Mouse (Mus musculus) frontal cortex, adult (tissue): ENCODE measurements around the gene Robo4.

ENCODE experiments used
- ATAC-seq: cut with Nextera tagmentation; 2 replicates; pipeline ENCODE4 v1.9.2; 2017; ENCODE audit warnings: mild to moderate bottlenecking, moderate library complexity, mixed read lengths; ENCODE audit not compliant: low TSS enrichment

The Robo4 gene

DNA sequence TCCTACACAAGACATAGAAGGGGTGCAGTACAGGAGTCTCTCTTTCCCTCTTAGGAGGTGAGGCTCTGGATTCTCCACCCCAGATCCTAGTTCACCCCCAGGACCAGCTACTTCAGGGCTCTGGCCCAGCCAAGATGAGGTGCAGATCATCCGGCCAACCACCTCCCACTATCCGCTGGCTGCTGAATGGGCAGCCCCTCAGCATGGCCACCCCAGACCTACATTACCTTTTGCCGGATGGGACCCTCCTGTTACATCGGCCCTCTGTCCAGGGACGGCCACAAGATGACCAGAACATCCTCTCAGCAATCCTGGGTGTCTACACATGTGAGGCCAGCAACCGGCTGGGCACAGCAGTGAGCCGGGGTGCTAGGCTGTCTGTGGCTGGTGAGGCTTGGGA lies 804 bp downstream of the Robo4 start:
- ATAC-seq = no peak

DNA sequence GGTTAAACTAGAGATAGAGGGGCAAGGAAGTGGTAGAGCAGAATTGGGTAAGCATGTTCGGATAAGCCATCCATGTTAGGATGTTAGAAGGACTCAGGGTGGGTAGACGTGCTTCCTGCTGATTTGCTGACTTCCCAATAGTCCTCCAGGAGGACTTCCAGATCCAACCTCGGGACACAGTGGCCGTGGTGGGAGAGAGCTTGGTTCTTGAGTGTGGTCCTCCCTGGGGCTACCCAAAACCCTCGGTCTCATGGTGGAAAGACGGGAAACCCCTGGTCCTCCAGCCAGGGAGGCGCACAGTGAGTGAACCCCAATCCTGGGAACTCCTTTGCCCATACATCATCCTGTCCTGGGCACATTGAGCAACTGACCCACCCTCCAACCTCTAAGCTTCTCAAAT lies 1.3 kb downstream of the Robo4 start:
- no peak for ATAC-seq

DNA sequence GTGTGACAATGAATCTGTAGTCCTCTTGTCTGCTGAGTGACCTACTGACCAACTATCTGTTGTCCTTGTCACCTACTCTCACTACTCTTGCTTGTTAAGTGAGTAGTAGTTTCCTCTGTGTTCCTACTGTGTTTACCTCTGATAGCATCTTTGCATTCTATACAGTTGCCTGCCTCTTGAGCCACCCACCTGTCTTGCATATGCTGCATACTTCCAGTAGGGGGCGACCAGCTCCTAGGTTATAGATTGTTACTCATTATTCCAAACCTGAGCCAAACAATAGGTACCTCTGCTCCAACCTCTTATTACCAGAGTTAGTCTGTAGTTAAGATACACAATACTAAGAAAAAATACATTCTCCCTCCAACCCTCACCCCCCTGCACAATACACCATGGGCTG lies 4.7 kb downstream of the Robo4 start:
- ATAC-seq = peak; percentile 74

DNA sequence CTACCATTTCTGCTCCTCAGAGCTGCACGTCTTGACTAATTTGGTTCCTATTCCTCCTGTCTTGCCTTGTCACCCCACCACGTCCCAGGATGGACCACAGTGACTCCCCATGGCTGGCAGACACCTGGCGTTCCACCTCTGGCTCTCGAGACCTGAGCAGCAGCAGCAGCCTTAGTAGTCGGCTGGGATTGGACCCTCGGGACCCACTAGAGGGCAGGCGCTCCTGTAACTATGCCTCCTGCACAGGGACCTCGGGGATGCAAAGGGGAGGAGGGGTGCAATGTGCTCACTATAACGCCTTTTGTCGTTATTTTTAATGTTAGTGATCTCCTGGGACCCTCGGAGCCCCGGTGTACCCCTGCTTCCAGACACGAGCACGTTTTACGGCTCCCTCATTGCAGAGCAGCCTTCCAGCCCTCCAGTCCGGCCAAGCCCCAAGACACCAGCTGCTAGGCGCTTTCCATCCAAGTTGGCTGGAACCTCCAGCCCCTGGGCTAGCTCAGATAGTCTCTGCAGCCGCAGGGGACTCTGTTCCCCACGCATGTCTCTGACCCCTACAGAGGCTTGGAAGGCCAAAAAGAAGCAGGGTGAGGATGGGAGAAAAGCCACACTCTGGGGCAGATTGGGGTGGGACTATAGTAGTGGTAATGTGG lies 6.3 kb downstream of the Robo4 start:
- peak; percentile 35; the same call in 1 of the 2 replicates for ATAC-seq

DNA sequence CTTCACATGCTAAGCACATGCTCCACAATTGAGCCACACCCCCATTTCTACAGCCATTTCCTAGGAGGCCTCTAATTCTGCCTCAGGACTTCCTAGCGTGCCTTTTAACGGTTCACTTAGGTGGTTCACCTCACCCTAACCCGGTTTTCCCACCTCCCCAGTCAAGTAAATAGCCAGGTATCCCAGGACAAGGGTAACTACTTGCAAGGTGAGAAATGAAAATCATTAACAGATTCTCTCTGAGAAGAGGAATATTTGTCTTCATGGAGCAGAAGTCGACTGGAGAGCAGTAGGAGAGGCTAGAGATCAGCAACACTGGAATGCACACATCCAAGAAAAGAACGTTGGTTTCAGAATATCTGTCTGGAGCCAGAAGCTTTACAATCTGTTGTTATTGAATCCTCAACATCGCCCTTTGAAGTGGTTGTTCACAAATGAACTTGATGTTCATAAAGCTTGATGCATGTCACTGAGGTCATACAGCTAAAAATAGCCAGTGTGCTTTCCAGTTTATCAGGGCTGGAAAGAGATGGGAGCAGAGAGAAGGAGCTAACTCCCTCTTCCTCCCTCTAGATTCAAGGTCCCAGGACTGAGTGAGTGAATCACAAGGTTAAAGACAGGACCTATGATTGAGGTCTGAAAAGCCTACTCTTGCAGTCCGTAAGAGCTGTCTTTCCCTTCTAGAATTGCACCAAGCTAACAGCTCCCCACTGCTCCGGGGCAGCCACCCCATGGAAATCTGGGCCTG lies 8.2 kb downstream of the Robo4 start:
- no peak for ATAC-seq

DNA sequence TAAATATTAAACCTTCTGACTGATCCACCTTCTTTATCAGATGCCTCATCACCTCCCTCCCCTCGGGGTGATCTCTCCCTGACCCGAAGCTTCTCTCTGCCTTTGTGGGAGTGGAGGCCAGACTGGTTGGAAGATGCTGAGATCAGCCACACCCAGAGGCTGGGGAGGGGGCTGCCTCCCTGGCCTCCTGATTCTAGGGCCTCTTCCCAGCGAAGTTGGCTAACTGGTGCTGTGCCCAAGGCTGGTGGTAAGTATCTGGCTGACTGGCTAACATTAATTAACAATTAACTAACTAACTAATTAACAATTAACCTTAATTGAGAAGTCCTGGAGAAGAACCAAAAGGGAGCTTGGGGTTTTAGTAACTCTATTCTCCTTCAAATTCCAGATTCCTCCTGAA lies 11.3 kb downstream of the Robo4 start:
- ATAC-seq = no peak

DNA sequence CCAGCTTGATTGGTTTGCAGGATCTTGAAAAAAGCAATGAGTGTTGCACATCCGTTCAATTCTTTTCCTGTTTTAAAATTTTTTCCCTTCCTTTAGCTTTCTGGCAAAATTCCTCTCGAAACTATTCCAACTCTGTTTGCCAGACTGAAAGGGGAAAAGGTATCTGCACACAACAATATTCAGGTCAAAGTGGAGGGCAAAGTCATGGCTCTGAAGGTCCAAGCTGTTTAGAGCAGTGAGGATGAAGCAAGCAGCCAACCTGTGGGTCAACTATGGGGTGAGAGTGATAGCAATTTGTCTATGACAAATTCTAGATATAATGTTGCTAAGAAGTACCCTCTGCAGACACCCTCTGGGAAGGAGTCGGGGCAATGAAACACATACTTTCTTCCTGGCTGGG lies 13.0 kb downstream of the Robo4 start:
- no peak for ATAC-seq

GRCm38 (mm10) chr9:37418791-37419190 lies 17.1 kb downstream of the Robo4 start:
- ATAC-seq = no peak

GRCm38 (mm10) chr9:37420676-37421075 lies 19.0 kb downstream of the Robo4 start:
- peak; percentile 80 for ATAC-seq

DNA sequence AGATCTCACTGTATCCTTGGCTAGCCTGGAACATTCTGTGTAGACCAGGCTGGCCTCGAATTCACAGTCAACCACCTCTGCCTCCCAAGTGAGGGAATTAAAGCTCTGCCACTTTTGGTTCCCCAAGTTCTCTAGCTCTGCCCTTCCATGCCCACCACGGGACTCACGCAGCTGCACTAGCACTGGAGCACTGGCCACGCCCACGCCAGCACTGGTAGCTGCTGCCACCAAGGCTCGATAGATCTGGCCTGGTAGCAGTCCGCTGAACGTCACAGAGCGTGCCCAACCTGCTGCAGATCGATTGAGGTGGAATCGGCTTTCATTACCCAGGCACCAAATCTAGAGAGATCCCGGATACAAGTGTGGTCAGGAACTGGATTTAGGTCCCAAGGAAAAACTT lies 19.5 kb downstream of the Robo4 start:
- ATAC-seq = no peak

GRCm38 (mm10) chr9:37429326-37429725 lies 27.6 kb downstream of the Robo4 start:
- no peak for ATAC-seq

- peak; percentile 78 for ATAC-seq
Observed at GRCm38 (mm10) chr9:37430582-37430981, 28.9 kb downstream of the Robo4 start.

DNA sequence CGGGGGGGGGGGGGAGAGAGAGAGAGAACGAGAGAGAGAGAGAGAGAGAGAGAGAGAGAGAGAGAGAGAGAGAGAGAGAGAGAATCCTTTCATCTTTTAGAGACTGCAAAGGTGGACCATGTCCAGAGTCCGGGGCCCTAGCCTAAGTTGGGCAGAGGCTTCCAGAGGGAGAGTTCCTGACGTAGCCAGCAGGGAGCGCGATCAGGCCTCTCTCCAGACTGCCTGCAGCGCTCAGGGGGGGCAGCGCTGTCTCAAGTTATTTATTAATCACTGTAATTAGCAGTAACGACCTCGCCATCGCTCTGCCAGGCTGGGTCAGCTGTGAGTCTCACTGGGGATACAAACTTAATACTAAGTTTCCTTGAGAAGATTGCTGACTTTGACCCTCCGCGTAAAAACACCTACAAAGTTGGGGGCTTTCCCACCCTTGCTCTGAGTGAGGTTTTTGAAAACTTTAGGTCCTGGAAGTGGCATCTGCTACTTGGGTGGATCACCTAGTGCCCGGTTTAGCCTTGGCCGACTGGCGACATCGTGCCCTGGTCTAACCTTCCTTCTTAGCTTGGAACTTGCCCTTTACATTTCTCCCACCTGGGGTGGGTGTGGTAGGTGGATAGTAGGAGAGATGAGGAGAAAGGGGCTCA lies 30.4 kb downstream of the Robo4 start:
- peak; percentile 51 for ATAC-seq

GRCm38 (mm10) chr9:37432720-37433421 lies 31.2 kb downstream of the Robo4 start, which contains the start of gene Robo3:
Gene Robo3 (minus strand): TSS chr9:37433246.
- no peak; the same call in 1 of the 2 replicates for ATAC-seq

DNA sequence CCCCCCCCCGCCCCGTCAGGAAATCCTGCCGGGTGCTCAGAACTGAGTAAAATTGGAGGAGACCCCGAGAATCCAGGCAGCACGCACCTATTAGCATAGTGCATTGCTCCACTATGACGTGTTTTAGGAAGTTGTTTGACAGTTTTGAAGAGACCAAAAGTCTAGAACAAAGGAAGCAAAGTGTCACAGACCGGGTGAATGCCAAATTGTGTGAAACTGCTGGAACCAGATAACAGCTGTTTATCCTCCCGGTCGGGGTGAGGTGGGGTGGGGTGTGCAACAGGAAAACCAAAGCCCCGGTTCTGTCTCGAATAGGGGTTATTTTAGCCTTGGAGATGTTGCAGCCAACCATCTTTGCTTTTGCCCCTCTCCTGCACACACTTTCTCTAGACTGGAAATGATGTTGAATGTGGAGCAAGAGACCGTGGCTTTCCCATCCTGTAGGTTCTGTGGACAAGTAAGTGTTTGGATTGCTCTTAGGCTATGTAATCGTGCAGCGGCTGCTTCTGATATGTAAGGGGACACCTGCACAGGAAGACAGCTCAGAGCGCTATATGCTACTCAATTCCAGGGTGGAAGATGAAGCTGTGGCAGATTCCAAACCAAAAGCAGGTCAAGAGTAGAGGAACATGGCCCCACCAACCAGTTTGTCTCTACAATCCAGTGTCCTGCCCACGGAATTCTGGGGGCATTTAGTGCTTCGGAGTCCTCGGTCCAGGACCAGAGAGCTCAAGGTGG lies 32.3 kb downstream of the Robo4 start:
- no peak for ATAC-seq

DNA sequence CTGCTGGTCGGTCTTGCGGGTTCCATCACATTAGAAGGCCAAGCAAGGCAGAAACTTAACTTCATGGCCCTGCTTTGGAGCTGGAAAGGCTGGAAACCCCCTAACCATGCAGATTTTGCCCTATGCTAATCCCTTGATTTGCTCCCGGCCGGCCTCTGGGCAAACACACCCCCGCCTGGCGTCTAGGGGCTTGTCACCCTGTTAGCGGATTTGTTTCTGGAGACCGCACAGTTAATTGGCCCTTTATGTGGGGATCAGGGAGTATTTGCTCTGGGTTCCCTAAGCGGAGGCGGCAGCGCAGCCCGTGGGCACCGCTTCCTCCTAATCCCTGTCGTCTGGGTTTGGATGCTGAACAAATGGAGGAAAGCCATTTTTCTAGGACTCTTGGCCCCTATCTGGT lies 33.2 kb downstream of the Robo4 start:
- no peak for ATAC-seq

DNA sequence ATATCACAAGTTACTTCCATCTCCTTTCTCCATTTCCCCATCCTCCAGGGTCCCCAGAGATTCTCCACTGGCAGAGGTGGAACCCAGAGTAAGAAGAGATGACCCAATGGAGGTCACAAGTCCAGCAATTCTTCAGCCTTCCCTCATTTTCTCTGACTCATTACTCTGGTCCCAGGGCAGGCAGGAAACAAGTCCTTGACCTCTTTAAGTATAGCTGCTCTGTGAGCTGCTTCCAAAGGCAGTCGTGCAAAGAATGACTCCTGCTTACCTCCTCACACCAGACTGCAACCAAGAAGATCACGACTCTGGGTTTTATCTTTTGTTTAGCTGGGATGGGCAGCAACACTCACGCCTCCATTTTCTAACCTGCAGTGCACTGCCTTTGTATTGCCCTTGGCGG lies 33.9 kb downstream of the Robo4 start:
- no peak for ATAC-seq

DNA sequence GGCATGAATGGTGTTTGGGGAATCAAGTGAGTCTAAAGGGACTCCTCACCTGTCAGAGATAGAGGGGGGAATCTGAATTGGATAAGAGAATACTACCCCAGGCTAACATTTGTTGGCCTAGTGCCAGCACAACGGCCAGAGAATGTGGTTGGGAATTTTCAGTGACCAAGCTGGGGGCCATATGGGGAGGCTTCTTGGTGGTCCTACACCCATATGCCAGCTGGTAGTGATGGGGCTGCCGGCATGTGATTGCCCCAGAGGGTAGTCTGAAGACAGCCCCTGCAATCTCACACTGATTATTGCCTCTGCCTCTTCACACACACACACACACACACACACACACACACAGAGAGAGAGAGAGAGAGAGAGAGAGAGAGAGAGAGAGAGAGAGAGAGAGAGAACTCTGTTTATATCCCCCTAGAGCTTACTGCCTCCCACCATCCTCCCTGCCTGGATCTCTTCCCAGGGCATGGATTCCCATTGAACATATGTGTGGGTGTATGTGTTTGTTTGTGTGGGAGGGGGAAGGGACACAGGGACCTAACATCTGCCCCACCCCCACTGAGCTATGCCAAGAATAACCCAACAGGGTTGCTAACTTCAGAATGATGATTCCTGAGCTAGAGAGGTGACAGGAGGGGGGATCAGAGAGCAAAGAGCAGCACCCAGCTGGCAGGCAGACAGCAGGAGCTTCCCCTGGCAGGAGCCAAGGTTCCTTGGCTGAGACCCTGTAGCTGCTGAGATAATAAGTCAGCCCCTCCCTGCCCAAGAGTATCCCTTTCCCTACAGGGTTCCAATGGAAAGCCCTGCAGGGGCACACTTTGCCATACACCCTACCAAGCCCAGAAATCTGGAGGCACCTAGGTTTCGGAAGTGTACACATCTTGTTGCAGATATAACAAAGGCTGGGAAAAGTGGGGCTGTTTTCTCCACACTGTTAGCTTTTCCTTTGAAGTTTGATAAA lies 36.4 kb downstream of the Robo4 start:
- ATAC-seq = peak; percentile 57

DNA sequence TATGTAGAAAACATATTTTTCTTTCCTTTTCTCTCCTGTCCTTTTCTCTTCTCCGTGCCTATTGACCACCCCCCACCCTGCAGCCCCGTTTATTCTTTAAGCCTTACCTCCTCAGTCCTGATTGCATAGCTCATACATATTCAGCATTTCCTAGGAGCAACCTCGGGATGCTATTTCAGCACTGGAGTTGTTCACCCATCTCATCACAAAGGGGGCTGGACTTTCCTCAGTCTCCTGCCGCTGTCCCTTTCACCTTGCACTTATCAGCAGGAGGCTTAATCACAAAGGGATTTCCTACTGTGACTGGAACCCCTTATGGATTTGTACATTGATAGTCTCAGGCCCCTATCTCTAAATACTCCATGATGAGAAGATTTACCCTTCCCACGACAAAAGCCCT lies 50.7 kb downstream of the Robo4 start:
- ATAC-seq = no peak

DNA sequence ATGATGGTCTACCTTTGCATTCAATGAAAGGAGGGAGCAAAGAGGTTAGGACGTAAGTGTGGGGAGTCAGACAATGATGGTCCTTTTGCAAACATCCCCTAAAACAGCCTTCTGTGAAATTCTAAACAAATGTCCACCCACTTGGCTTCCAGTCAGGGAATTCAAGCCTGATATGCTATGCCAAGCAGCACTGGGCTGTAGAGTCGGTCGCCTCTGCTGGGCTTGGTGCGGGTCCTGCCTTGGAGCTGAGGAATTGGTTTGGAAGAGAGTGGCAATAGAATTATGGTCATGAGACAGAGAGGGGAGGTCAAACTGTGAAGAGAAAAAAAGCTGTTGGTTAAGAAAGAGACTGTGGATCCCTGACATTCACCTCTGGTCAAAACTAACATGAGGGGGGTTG lies 51.6 kb downstream of the Robo4 start:
- no peak for ATAC-seq
